Mouse (Mus musculus): ENCODE measurements around the gene Slc22a17.

Gene Slc22a17

DNA sequence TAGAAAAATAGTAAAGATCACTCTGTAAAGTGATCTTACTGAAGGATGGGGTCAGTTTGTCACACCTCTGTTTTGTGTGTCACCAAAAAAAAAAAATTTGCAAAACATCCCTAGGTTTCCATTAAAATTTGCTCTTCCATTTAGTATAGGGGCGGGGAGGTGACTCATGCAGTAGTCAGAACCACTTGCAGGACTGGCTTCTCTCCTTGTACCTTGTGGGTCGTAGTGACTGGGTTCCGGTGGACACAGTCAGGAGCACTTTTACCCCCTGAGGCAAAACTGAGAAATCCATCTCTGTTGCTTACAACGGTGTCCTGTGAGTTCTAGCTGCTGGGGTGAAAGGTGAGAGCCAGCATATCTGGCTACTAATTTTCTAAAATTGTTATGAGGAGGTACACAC, 9.3 kb downstream of the Slc22a17 start:
- in situ Hi-C loops (cut with MboI, MseI): no loop called here

GRCm38 (mm10) chr14:54900383-54900782, 12.5 kb downstream of the Slc22a17 start:
- in situ Hi-C loops (cut with MboI, MseI): no loop called here

- in situ Hi-C loops (cut with MboI, MseI): no loop called here
Measured at GRCm38 (mm10) chr14:54897445-54897844, 15.5 kb downstream of the Slc22a17 start.

DNA sequence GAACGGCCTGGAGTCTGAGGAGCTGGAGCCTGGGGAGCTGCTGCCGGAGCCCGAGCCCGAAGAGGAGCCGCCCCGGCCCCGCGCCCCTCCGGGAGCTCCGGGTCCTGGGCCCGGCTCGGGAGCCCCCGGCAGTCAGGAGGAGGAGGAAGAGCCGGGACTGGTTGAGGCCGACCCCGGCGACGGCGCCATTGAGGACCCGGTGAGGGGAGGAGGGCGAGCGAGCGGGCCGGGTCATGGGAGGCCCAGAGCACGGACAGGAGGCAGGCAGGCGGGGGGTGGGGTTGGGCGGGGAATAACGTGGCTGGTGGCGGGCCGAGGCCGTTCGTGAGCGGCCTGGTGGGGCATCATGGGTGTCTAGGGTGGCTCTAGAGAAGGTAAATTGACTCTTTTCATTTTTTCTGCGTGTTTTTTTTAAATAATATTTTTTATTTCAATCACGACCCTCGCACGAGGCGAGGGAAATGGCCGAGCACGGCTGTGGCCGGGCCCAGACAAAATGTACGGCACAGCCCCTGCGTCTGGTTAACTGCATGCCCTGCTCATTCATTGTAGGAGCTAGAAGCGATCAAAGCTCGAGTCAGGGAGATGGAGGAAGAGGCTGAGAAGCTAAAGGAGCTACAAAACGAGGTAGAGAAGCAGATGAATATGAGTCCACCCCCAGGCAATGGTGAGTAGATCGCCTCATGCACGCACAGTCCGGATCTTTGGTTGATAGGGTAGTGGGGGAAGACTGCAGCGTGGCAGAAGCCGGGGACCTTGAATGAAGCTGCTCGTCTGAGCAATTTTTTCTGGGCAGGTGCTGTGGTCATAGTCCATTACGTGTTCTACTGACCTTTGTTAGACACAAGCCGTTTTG, 18.4 kb downstream of the Slc22a17 start:
- in situ Hi-C loops (cut with MboI, MseI): no loop called here

DNA sequence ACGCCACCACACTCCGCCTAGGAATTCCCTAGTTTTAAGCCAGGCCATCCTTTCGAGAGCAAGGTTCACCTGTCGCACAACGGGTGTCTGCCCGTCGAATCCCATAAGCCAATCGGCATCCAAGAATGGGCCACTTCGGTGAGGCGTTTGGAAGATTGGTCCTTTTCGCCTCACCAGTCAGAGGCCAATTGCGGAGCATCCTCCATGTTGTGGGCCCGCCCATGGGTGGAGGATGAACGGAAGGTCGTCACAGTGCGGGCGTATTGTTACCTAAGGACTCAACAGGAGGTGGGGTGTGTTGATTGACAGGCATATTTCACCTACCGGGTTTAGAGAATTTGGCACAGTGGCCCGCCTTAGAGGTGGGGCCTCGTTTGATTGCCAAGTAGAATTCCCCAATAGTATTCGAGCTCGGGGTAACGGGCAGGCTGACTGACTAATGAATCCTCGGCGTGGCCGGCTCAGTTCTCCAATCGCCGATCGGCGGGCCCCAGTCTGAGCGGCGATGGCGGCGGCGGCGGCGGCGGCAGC, 19.2 kb downstream of the Slc22a17 start:
- in situ Hi-C loops (cut with MboI, MseI): no loop called here

DNA sequence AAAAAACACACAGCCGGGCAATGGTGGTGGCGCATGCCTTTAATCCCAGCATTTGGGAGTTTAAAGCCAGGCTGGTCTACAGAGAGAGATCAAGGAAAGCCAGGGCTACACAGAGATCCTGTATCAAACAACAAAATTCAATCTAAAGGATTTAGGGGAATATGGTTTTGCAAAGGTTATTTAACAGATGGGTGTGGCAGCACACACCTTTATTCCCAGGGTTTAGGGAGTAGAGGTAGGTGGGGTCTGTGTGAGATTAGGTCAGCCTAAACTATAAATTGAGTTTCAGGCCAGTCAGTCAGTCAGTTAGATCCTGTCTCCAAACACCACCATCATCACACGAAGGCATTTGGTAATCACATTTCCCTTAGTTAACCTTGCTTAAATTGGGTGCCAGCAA, 20.7 kb downstream of the Slc22a17 start, which contains the start of gene Pabpn1:
TSS of gene Pabpn1 (plus strand) at position 301 of the 400 bp plus-strand sequence.
- in situ Hi-C loops (cut with MboI, MseI): no loop called here

DNA sequence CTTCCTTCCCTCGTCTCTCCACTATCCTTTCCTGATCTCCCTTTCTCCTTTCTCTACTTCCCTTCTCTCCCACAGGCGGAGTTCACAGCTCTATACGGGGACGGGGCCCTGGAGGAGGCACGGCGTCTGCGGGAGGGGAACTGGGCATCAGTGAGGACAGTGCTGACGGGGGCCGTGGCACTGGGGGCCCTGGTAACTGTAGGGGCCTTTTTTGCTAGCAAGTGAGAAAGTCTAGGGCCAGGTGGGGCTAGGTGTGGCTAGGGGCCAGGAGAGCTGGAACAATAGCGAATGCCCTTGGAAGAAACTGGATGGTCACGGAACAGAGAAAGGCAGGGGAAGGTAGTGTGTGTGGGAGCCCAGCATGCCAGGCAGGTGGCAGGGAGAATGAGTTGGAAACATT, 27.6 kb downstream of the Slc22a17 start:
- in situ Hi-C loops (cut with MboI, MseI): no loop called here

GRCm38 (mm10) chr14:54884022-54884712, 28.8 kb downstream of the Slc22a17 start:
- in situ Hi-C loops (cut with MboI, MseI): no loop called here

- in situ Hi-C loops (cut with MboI, MseI): no loop called here
Measured at GRCm38 (mm10) chr14:54883154-54884021, 29.5 kb downstream of the Slc22a17 start, which contains the start of the genes Bcl2l2 and Gm20521. Gene Bcl2l2 (plus strand): TSS chr14:54883377. Gene Gm20521 (plus strand): TSS chr14:54883441.

DNA sequence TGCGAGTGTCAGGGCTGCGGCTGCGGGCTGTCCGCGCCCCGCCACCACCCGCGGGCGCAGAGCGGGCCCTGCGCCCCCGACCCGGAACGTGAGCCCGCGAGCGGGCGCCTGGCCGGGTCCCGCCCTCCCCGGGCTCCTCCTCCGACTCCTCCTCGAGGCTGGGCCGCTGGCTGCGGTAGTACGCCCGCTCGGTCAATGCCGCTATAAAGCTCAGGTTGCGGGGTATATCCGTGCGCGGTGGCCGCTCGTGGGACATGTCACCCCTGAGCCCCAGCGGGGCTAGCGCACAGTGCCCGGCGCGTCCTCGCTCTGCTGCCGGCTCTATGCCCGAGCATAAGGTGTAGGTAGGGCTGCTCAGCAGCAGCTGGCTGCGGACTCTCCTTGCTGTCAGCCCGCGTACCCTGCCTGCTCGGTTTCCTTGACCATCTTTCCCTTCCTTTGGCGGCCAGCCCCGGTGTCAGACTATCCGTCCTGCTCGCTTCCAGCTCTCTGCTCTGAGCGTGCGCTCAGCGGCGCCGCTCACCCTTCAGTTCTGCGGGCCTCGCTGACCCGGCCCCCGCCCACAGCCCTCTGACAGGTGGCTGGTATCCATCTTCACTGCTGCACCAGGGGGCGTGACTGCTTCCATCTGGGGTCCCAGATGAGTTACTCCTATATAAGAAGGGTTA, 35.8 kb downstream of the Slc22a17 start, which contains the start of gene Ppp1r3e:
TSS of gene Ppp1r3e (minus strand) at position 503 of the 668 bp plus-strand sequence.
- in situ Hi-C loops (cut with MboI, MseI): no loop called here

GRCm38 (mm10) chr14:54876539-54877047, 36.3 kb downstream of the Slc22a17 start:
- in situ Hi-C loops (cut with MboI, MseI): no loop called here

GRCm38 (mm10) chr14:54875844-54876538, 36.9 kb downstream of the Slc22a17 start:
- in situ Hi-C loops (cut with MboI, MseI): no loop called here

DNA sequence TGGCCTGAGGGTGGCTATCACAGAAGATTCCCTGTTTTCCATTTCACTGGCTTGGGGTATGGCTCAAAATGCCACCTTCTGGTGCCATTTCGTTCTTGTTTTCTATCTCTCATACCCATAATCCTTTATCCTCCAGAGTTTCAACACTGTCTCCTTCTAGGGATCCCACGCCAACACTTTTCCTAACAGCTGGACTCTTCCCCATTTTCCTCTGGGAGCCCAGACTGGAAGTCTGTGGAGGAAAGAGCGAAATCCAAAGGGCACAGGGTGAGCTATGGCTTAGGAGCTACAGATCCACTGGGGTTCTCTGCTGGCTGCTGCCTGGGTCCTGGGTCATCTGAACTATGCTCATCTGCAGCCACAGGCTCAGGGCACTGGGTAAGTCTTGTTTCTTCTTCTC, 38.8 kb downstream of the Slc22a17 start:
- in situ Hi-C loops (cut with MboI, MseI): no loop called here

DNA sequence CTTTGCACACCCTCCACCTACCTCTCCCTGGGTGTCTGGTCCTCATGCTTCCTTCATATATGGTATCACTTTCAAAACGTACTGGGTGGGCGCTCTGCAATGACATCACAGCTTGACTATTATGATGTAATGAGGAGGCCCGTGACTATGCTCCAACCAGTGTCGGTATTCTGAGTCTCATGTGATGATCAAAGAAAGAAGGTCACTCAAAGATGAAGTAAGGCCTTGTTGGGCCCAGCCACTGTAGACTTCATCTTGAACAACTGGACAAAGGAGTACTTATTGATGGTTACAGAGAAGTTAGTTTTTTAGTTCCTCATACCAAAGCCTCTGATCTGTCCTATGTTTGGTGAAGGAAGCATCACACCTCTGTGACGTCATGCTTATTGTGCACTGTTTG, 42.1 kb downstream of the Slc22a17 start, which contains the start of gene Homez:
TSS of gene Homez (minus strand) at position 101 of the 400 bp plus-strand sequence.
- in situ Hi-C loops (cut with MboI, MseI): no loop called here

- in situ Hi-C loops (cut with MboI, MseI): no loop called here
Measured at GRCm38 (mm10) chr14:54868026-54868425, 44.9 kb downstream of the Slc22a17 start.

GRCm38 (mm10) chr14:54866936-54867335, 46.0 kb downstream of the Slc22a17 start:
- in situ Hi-C loops (cut with MboI, MseI): no loop called here

DNA sequence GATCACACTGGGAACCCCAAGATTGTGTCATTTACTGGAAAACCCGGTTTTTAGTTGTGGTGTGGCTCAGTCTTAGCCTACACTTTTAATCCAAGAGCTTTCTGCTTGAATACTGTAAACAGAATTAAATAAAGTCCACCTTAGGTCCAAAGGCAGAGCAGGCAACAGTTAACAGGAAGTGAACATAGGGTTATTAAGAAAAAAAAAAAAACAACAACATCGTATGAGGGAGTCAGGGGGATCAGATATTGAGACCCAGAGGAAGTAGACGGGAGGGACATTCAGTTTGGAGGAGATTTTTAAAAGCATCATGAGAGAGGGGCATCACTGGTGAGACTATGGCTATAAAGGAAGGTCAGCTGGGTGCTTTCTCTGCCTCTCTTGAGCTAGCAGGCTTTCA, 46.7 kb downstream of the Slc22a17 start:
- in situ Hi-C loops (cut with MboI, MseI): no loop called here

- in situ Hi-C loops (cut with MboI, MseI): no loop called here
Measured at GRCm38 (mm10) chr14:54865626-54866025, 47.3 kb downstream of the Slc22a17 start.

GRCm38 (mm10) chr14:54864313-54865036, 48.5 kb downstream of the Slc22a17 start:
- in situ Hi-C loops (cut with MboI, MseI): no loop called here
